Mouse (Mus musculus): Measurements from ENCODE around the gene Drosha. TPM values are rescaled to one million over a fixed set of nuclear protein-coding genes. Genes with fewer than 3 reads are reported as not detected.
A peak's percentile ranks its signal among the peaks of the same experiment; 100 is the strongest.

Gene Drosha
- total RNA-seq, 2 experiments from 2014 or later, result 8.1 to 13.8 TPM

DNA sequence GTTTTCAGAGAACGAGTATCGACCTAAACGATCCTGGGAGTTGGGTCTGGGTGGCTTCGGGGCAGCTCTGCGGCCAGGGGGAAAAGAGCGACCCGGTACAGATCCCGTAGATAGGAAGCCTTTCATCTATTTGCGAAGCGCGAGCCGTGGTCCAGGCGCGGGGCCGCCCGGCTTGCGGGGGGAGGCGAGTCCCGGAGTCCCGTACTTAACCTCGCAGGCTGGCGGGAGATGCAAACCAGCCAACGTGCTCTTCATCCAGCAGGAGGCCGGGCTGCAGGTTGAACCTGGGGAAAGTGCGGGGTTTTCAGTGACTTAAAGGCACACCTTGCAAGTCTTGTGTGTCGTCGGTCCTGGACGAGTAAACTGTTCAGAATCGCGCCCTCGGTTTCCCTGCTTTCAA is 350 bp downstream of the Drosha start:
- ATAC-seq (replicated peaks; ENCODE audit: low FRiP score, poor library complexity, severe bottlenecking), result peak; percentile 57

DNA sequence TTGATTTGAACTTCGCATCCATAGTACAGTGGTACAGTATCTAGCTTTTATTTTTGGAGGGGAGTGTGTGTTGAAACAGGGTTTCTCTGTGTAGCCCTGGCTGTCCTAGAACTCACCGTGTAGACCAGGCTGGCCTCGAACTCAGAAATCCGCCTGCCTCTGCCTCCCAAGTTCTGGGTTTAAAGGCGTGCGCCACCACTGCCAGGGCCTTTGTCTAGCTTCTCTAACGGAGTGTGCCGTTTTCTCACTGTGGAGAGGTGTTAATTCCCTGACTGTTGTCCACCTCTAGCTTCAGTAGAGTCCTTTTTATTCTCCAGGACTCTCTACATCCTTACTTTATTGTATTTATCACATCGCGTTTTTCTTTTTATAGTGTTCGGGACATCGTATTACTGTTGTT is 793 bp downstream of the Drosha start:
- no peak for ATAC-seq (replicated peaks; ENCODE audit: low FRiP score, poor library complexity, severe bottlenecking)

DNA sequence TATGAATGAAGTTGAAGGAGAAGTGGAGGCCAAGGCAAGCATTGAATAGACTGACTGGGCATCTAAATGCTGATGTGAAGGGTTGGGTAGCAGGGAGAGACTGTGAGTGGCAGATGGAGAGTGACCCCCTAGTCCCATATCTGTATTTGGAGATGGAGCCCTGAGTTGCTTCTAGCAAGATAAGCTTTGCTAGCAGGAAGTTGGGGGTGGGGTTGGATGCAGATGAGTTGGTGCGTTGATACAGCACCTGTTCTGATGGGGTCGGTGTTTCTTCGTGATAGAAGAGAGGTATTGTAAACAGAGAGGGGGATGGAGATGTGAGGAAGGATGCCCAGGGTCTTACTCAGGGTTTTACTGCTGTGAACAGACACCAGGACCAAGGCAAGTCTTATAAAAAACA is 5.3 kb downstream of the Drosha start:
- no peak for ATAC-seq (replicated peaks; ENCODE audit: low FRiP score, poor library complexity, severe bottlenecking)

DNA sequence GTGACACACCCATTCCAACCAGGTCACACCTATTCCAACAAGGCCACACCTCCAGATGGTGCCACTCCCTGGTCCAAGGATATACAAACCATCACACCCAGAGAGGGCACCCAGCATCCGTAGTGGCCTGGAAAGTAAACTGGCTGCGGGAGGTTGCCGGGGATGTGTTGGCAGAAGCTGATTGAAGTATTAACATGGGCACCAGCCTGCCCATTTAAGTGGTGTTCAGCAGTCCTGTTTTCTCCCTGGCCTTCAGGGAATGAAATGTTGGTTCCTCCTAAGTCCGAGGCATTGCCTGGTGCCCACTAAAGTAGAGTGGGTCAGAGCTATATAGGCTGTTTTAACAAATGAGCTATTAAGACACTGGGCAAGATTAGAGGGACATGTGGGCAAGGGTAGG is 8.0 kb downstream of the Drosha start:
- ATAC-seq (replicated peaks; ENCODE audit: low FRiP score, poor library complexity, severe bottlenecking), result peak; percentile 72

DNA sequence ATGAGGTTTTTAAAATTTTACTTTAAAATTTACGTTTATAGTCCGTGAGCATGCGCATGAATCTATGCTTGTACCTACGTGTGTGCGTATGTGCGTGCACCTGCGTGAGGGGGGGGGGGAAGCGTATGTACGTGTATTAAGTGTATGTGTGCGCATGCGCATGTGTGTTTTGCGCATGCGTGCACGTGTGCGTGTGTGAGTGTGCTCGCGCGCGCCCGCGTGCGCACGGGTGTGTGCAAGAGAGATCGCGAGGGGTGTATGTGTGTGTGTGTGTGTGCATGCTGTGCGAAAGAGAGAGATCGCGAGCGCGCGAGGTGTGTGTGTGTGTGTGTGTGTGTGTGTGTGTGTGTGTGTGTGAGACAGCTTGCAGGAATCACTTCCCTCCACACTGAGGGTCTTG is 8.8 kb downstream of the Drosha start:
- no peak for ATAC-seq (replicated peaks; ENCODE audit: low FRiP score, poor library complexity, severe bottlenecking)

GRCm38 (mm10) chr15:12834231-12834630 is 9.6 kb downstream of the Drosha start:
- no peak for ATAC-seq (replicated peaks; ENCODE audit: low FRiP score, poor library complexity, severe bottlenecking)

DNA sequence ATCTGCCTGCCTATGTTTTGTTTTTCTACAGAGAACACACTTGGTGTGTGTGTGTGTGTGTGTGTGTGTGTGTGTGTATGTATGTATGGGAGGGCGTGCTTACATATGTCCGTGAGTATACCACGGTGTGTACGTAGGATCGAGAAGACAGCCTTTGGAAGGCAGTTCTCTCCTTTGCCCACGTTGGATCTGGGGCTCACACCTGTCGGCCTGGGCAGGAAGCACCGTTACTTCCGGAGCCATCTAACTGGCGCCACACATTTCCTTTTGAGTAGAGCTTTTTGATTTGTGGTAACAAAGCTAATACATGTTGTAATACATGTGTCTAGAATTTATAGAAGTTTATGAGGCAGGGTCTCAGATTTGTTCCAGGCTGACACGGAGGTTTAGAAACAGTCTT is 16.1 kb downstream of the Drosha start:
- ATAC-seq (replicated peaks; ENCODE audit: low FRiP score, poor library complexity, severe bottlenecking), result no peak

- ATAC-seq (replicated peaks; ENCODE audit: low FRiP score, poor library complexity, severe bottlenecking), result no peak
Observed at GRCm38 (mm10) chr15:12842833-12843232, 18.2 kb downstream of the Drosha start.

- ATAC-seq (replicated peaks; ENCODE audit: low FRiP score, poor library complexity, severe bottlenecking), result no peak
Observed at GRCm38 (mm10) chr15:12848196-12848975, 23.8 kb downstream of the Drosha start.

DNA sequence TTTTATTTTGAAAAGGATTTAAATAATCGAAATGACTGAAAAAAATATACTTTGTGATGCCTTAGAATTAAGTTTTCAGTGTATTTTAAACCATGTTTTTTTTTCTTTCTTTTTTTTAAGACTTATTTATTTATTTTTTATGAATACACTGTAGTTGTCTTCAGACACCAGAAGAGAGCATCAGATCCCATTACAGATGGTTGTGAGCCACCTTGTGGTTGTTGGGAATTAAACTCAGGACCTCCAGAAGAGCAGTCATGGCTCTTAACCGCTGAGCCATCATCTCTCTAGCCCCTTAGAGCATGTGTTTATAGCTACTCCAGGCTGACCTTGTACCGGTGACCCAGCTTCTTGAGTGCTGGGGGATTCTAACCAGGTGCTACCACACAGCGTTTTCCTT is 24.8 kb downstream of the Drosha start:
- ATAC-seq (replicated peaks; ENCODE audit: low FRiP score, poor library complexity, severe bottlenecking), result no peak

DNA sequence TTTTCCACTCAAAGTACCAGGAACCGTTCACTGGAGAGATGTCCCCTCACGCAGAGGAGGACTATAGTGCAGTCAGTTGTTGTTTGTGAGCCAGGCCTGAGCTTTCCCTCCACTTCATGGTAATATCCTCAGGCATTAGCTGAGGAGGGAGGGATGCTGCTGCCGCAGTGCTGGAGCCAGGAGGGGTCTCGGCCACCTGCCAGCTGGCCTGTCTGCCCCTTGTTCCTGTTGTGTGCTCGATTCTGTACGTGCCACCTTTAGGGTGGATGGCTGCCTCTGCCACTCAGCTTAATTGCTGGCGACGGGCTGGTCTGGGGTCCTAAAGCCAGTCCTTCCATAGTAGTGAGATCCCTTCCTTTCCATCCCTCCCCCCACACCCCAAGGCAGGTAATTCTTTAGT is 28.9 kb downstream of the Drosha start:
- ATAC-seq (replicated peaks; ENCODE audit: low FRiP score, poor library complexity, severe bottlenecking), result no peak

- ATAC-seq (replicated peaks; ENCODE audit: low FRiP score, poor library complexity, severe bottlenecking), result 0 out of 2 replicates have a peak, but pooled peaks have one; percentile 50
Observed at GRCm38 (mm10) chr15:12856780-12857179, 32.2 kb downstream of the Drosha start.

- ATAC-seq (replicated peaks; ENCODE audit: low FRiP score, poor library complexity, severe bottlenecking), result peak; percentile 83
Observed at GRCm38 (mm10) chr15:12857840-12858516, 33.4 kb downstream of the Drosha start.

DNA sequence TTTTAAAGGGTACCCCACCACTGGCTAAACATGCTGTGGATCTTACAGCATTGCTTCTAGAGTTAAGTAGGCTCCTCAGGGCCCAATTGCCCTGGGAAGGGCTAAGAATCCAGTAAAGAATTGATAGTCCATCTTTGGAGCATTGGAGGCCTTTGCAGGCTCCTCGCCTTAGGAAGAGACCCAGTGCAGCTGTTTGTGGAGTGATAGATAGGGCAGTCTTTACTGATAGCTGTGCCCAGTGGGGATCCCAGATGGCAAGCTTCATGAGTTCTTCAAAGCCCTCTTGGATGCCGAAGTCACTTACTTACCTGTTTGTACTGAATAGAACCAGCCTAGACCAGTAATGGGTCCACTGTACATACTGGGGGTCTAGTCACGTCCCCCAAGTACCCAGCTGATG is 34.0 kb downstream of the Drosha start:
- peak; percentile 43 for ATAC-seq (replicated peaks; ENCODE audit: low FRiP score, poor library complexity, severe bottlenecking)

DNA sequence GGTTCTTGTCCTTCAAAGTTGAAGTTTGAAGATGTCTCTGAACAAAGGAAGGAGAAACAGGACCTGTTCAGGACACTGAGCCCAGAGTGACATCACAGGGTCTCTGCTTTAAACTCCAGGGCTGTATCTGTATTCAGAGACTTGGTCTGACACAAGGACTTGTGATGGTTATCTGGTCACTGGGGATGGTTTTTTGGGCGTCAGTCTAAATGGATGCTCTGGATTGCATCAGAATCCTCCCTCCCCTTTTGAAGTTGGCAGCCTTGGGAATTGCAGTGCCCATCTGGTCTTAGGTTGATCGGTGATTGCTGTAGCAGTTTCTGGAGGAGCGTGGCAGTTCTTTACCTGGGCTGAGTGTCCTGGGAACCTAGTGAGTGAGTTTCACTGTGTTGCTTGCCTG is 37.4 kb downstream of the Drosha start:
- no peak for ATAC-seq (replicated peaks; ENCODE audit: low FRiP score, poor library complexity, severe bottlenecking)

DNA sequence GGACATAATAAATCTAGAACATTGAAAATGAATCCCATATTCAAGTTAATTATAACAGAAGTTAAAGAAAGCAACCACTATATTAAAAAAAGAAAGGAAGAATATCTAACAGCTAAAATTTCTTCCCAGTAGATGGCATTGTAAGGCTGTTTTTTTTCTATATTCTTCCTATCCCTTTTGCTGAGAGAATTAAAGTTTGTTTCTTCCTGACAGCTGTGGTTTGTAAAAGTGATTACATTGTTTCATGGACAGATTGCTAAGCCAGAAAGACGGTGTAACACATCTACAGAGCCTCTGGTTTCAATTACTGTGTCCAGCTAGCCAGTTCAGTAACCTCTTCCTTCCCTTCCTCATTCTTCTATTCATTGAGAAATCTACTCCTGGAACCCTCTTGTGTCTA is 39.1 kb downstream of the Drosha start:
- no peak for ATAC-seq (replicated peaks; ENCODE audit: low FRiP score, poor library complexity, severe bottlenecking)

DNA sequence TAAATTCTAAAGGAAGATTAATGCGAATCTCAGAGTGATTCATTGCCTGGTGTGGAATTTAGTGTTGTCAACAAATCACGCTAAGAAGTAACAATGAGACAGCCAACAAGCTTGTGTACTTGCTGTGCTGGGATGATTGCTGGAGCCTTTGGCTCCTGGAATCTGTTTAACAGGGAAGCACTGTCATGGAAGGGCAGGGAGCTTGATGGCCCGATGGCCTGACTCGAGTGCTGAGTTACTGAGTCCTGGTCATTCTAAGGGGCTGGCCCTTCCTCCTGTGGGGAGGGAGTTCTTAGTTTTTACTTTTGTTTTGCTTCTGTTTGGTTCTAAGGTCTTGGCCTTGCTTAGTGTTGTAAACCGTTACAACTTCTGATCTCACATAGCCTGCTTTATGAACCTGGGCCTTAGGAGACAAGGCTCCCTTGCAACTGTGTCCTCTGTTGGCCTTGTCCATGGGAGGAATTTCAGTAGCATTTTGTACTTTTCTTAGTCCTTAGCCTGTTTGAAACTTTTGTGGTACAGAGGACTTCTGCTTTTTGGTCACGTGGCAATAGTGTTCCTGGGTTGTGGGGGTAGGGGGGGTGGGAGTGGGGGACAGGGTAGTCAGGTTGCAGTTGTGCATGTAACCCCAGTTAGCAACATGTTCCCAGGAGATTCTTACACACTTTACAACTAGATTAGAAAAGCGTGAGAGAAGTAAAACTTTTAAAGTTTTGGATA is 41.1 kb downstream of the Drosha start:
- no peak for ATAC-seq (replicated peaks; ENCODE audit: low FRiP score, poor library complexity, severe bottlenecking)

GRCm38 (mm10) chr15:12867269-12867668 is 42.7 kb downstream of the Drosha start:
- no peak for ATAC-seq (replicated peaks; ENCODE audit: low FRiP score, poor library complexity, severe bottlenecking)

DNA sequence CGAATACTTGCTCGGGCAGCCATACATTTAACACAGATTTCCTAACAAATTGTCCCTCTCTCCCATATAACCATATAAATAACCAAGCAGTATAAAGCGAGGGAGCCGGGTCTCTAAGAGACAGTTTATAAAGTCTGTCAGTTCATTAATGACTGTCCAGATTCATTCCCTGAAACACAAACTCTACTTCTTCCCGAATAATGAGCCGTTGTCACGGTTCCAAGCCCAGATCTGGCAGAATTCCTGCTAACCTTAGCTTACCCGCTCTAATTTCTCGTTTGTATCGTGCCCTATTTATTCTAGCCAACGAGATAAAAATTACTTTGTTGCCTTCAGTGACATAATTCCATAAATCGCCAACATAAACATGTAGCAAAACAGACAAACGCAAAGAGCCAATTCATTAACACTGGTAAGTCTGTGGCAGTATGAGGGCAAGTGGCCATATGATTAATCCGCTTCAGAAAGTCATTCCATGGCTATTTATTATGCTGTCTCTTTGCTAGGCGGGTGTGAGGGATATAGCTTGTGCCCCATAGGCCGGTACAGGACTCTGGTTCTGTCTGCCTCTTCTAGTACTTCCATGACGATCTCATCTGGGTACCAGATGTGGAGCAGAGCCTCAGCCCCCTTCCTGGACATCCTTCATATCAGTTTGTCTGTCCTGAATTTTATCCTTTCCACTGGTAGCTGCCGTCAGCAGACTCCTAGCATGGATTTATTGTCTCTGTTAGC is 51.0 kb downstream of the Drosha start:
- no peak for ATAC-seq (replicated peaks; ENCODE audit: low FRiP score, poor library complexity, severe bottlenecking)

DNA sequence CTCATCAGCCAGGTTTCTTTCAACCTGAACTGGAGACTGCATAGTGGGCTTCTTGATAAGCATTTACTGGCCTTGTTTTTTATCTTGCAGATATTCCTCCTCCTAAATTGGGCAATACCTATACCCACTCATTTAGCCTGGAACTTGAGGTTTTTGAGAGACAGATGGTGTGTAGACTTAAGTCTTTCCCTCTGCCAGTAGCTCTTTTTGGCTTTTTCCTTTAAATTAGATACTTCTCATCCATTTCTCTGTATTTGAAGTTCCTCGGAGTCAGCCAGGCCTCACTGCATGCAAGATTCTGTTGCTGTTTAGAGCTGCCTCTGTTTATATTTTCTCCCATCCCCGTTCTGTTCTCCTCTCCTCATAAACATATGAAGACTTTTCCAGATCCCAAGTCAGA is 51.7 kb downstream of the Drosha start:
- ATAC-seq (replicated peaks; ENCODE audit: low FRiP score, poor library complexity, severe bottlenecking), result no peak
